Mouse (Mus musculus): Measurements from ENCODE around the gene Ppp1r10.
A peak's percentile ranks its signal among the peaks of the same experiment; 100 is the strongest.

- TF ChIP-seq CTCF (IDR thresholded peaks at IDR 0.05; ENCODE audit: low read depth, low read length) (peak; percentile 39; the same call in 1 of the 2 replicates), GATA1 (IDR thresholded peaks at IDR 0.05; ENCODE audit: borderline replicate concordance, low read length) (no peak), GATA2 (IDR thresholded peaks at IDR 0.05; ENCODE audit: borderline replicate concordance, low read depth, low read length) (no peak), POLR2AphosphoS5 (IDR thresholded peaks at IDR 0.05; ENCODE audit: insufficient replicate concordance, low read depth, low read length) (no peak)
These were observed 4.8 kb downstream of the Ppp1r10 start for GRCm38 (mm10) chr17:35920862-35921562.
